Mouse (Mus musculus): ENCODE measurements at regions not wholly inside any gene's neighbourhood (a gene's known extent, or its start where the extent isn't known, plus 50 kb on each side); places are given as distances from the start of the nearest gene placed in this dataset.

DNA sequence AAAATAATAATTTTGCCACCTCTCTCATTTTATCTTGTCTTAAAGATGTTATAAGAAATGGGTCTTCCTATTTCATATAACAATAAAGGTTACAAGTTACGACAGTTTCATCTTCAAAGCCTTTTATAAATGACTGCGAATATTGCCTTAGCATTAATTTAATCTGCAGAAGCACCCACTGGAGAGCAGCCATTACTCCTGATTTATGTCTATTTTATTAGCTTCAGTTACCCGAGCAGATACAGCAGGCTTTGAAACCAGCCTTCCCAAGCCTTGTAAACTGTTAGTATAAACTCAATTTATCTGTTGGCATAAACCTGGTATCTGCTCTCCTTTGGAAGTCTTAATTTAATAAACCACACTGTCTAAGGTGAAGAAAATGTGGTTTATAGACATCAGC, 2851.6 kb upstream of the Gm6569 start:
- H3K9ac ChIP-seq (ENCODE audit: low read length): no peak overlapping the region
- H3K27me3 ChIP-seq (ENCODE audit: control insufficient read depth, insufficient read depth, low read length): no peaks in the 10 kb centered on the region
- H3K36me3 ChIP-seq (ENCODE audit: control insufficient read depth, insufficient read depth, low read length): no peaks in the 10 kb centered on the region
- no peak overlapping the region for H3K27ac ChIP-seq (ENCODE audit: low read depth, low read length)
- WGBS: 53% methylated on average over 3 of the region's 3 CpGs
- H3K9me3 ChIP-seq (ENCODE audit: control insufficient read depth, low read length): no peaks in the 10 kb centered on the region
- H3K4me1 ChIP-seq (ENCODE audit: control insufficient read depth, insufficient read depth, low read length): no peaks in the 10 kb centered on the region
- no peak for DNase-seq (ENCODE audit: low spot score)
- no peak for ATAC-seq (ENCODE audit: insufficient read depth, low FRiP score, low TSS enrichment)
- H3K4me2 ChIP-seq (ENCODE audit: low read depth): no peak overlapping the region
- H3K4me3 ChIP-seq (ENCODE audit: low read depth, low read length): no peak overlapping the region

DNA sequence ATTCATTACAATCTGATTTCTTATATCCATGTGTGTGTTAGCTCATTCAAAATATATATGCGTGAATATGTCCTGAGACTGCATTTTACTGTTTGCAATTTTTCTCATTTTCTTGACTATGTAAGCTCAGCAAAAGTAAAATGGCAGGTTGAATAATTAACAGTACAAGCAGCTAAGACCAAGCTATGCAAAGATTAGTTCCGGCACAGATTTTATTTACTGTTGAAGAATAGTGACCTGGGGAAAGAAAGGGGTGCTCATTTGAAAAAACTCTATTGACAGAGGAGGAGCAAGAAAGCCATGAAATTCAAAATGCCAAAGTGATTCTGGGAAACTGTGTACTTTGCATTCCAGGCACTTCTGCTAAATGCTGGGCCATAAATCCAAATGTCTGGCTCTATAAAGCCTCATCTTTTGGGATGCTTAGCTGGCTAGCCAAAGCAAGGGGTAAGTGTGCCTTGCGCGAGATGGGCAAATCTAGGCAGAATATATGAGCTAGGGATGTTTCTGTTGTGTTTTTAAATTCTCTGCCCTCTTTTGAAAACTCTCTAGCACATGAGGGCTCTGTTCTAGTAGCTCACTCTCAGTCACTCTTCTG, 2846.3 kb upstream of the Gm6569 start:
- Histone ChIP-seq H3K27me3 (ENCODE audit: control insufficient read depth, insufficient read depth, low read length) (no peaks in the 10 kb centered on the region), H3K9me3 (ENCODE audit: control insufficient read depth, low read length) (no peaks in the 10 kb centered on the region), H3K27ac (ENCODE audit: low read depth, low read length) (0 out of 2 replicates have a peak overlapping the region, but pooled peaks have one; percentile 14), H3K4me2 (ENCODE audit: low read depth) (no peak overlapping the region), H3K36me3 (ENCODE audit: control insufficient read depth, insufficient read depth, low read length) (no peaks in the 10 kb centered on the region), H3K9ac (ENCODE audit: low read length) (no peak overlapping the region), H3K4me1 (ENCODE audit: control insufficient read depth, insufficient read depth, low read length) (no peaks in the 10 kb centered on the region), H3K4me3 (ENCODE audit: low read depth, low read length) (no peak overlapping the region)
- WGBS: 50% methylated on average over 4 of the region's 4 CpGs
- ATAC-seq (ENCODE audit: insufficient read depth, low FRiP score, low TSS enrichment) (peak; percentile 83), DNase-seq (ENCODE audit: low spot score) (no peak)

DNA sequence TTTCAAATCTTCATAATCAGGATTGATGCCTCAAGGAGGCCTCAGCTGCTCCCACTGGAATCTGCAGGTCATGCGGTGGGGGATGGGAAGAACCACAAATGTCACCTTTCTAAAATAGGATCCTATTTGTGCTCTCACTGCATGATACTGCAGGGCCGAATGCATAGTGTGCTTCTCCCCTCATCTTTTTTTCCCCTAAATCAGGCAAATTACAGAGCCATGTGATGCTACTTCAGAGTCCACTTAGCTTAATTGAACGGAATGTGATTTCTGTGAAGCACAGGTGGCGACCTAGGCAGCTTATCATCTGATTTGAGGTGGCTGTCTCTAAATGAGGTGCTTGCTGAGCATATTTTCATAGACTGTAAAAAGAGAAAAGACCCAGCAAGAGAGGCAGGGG, 2841.0 kb upstream of the Gm6569 start:
- Histone ChIP-seq H3K27me3 (ENCODE audit: control insufficient read depth, insufficient read depth, low read length) (no peaks in the 10 kb centered on the region), H3K4me3 (ENCODE audit: low read depth, low read length) (no peak overlapping the region), H3K27ac (ENCODE audit: low read depth, low read length) (no peak overlapping the region), H3K9ac (ENCODE audit: low read length) (no peak overlapping the region), H3K36me3 (ENCODE audit: control insufficient read depth, insufficient read depth, low read length) (no peaks in the 10 kb centered on the region), H3K4me2 (ENCODE audit: low read depth) (no peak overlapping the region), H3K9me3 (ENCODE audit: control insufficient read depth, low read length) (no peaks in the 10 kb centered on the region), H3K4me1 (ENCODE audit: control insufficient read depth, insufficient read depth, low read length) (no peaks in the 10 kb centered on the region)
- peak; percentile 18 for DNase-seq (ENCODE audit: low spot score)
- ATAC-seq (ENCODE audit: insufficient read depth, low FRiP score, low TSS enrichment): no peak
- WGBS: 75% methylated on average over 4 of the region's 4 CpGs

GRCm38 (mm10) chr15:71010362-71010761, 2824.0 kb upstream of the Gm6569 start:
- H3K4me2 ChIP-seq (ENCODE audit: low read depth): no peak overlapping the region
- H3K4me1 ChIP-seq (ENCODE audit: control insufficient read depth, insufficient read depth, low read length): no peaks in the 10 kb centered on the region; the same call in 1 of the 2 replicates
- 0 out of 2 replicates have a peak, but pooled peaks have one; percentile 35 for ATAC-seq (ENCODE audit: insufficient read depth, low FRiP score, low TSS enrichment)
- H3K27ac ChIP-seq (ENCODE audit: low read depth, low read length): no peak overlapping the region
- no peak for DNase-seq (ENCODE audit: low spot score)
- H3K9ac ChIP-seq (ENCODE audit: low read length): no peak overlapping the region
- 34% methylated on average over 2 of the region's 2 CpGs for WGBS
- no peak overlapping the region for H3K4me3 ChIP-seq (ENCODE audit: low read depth, low read length)
- no peaks in the 10 kb centered on the region for H3K9me3 ChIP-seq (ENCODE audit: control insufficient read depth, low read length)
- H3K27me3 ChIP-seq (ENCODE audit: control insufficient read depth, insufficient read depth, low read length): no peaks in the 10 kb centered on the region
- H3K36me3 ChIP-seq (ENCODE audit: control insufficient read depth, insufficient read depth, low read length): no peaks in the 10 kb centered on the region

DNA sequence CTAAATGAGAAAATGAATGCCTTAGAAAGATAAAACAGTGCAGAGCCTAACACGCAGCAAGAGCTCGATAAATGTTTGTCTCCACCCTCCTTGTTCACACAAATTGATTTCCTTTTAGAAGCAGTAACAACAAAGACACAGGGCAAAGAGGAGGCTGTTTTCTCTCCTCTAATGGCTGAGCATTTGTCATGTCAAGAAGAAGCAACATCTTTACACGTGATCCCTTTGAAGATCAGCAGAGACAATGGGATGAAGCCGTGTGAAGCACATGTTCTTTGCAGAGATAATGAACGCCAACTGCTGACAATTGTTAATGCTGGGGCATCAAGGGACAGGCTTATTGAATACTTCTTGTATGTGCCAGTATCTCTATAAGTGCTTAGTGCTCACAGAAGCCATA, 2823.6 kb upstream of the Gm6569 start:
- ATAC-seq (ENCODE audit: insufficient read depth, low FRiP score, low TSS enrichment) (peak; percentile 41; the same call in 1 of the 2 replicates), DNase-seq (ENCODE audit: low spot score) (peak; percentile 30)
- Histone ChIP-seq H3K9ac (ENCODE audit: low read length) (no peak overlapping the region), H3K4me1 (ENCODE audit: control insufficient read depth, insufficient read depth, low read length) (no peaks in the 10 kb centered on the region; the same call in 1 of the 2 replicates), H3K27me3 (ENCODE audit: control insufficient read depth, insufficient read depth, low read length) (no peaks in the 10 kb centered on the region), H3K4me2 (ENCODE audit: low read depth) (no peak overlapping the region), H3K36me3 (ENCODE audit: control insufficient read depth, insufficient read depth, low read length) (no peaks in the 10 kb centered on the region), H3K27ac (ENCODE audit: low read depth, low read length) (no peak overlapping the region), H3K9me3 (ENCODE audit: control insufficient read depth, low read length) (no peaks in the 10 kb centered on the region), H3K4me3 (ENCODE audit: low read depth, low read length) (no peak overlapping the region)
- 17% methylated on average over 5 of the region's 5 CpGs for WGBS

DNA sequence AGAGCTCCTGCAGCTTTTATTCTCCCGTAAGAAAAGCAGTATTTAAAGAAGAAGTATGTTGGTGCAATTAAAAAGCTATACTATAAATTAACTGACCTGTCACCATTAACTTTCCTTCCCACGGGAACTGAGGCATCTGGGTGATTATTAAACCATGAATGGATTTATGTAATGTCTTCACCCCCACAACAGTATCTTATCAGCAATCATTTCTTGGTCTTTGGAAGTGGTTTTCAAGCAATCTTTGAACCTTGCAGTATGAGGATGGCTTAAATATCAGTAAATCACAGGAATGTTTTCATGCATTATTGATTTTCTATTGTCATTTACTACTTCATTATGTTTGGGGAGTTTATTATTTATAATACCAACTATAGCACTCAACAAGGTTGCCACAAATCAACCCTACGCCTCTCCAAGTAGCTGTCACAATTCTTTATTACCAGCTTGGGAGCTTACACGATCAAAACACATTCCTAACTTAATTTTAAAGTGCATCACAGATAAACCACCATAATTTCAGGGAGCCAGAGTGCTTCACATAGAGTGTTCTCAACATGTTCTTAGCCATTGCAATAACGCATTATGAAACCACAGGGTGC, 2780.0 kb upstream of the Gm6569 start:
- Histone ChIP-seq H3K4me3 (ENCODE audit: low read depth, low read length) (no peak overlapping the region), H3K27ac (ENCODE audit: low read depth, low read length) (no peak overlapping the region), H3K9ac (ENCODE audit: low read length) (no peak overlapping the region), H3K4me2 (ENCODE audit: low read depth) (no peak overlapping the region), H3K36me3 (ENCODE audit: control insufficient read depth, insufficient read depth, low read length) (no peaks in the 10 kb centered on the region), H3K27me3 (ENCODE audit: control insufficient read depth, insufficient read depth, low read length) (no peaks in the 10 kb centered on the region), H3K4me1 (ENCODE audit: control insufficient read depth, insufficient read depth, low read length) (no peaks in the 10 kb centered on the region), H3K9me3 (ENCODE audit: control insufficient read depth, low read length) (no peaks in the 10 kb centered on the region)
- WGBS: 47% methylated on average over 5 of the region's 5 CpGs
- no peak for DNase-seq (ENCODE audit: low spot score)
- ATAC-seq (ENCODE audit: insufficient read depth, low FRiP score, low TSS enrichment): peak; percentile 20; the same call in 1 of the 2 replicates

- Histone ChIP-seq H3K36me3 (ENCODE audit: control insufficient read depth, insufficient read depth, low read length) (no peaks in the 10 kb centered on the region), H3K27ac (ENCODE audit: low read depth, low read length) (no peak overlapping the region), H3K4me1 (ENCODE audit: control insufficient read depth, insufficient read depth, low read length) (no peaks in the 10 kb centered on the region), H3K27me3 (ENCODE audit: control insufficient read depth, insufficient read depth, low read length) (no peaks in the 10 kb centered on the region), H3K4me3 (ENCODE audit: low read depth, low read length) (no peak overlapping the region), H3K9me3 (ENCODE audit: control insufficient read depth, low read length) (no peaks in the 10 kb centered on the region), H3K9ac (ENCODE audit: low read length) (no peak overlapping the region), H3K4me2 (ENCODE audit: low read depth) (no peak overlapping the region)
- 95% methylated on average over 1 of the region's 1 CpGs for WGBS
- ATAC-seq (ENCODE audit: insufficient read depth, low FRiP score, low TSS enrichment): no peak
- DNase-seq (ENCODE audit: low spot score): no peak
Measured at GRCm38 (mm10) chr15:71086367-71086997, 2747.9 kb upstream of the Gm6569 start.

GRCm38 (mm10) chr15:71099111-71099510, 2735.2 kb upstream of the Gm6569 start:
- H3K4me3 ChIP-seq (ENCODE audit: low read depth, low read length): no peak overlapping the region
- no peak overlapping the region for H3K27ac ChIP-seq (ENCODE audit: low read depth, low read length)
- no peaks in the 10 kb centered on the region for H3K9me3 ChIP-seq (ENCODE audit: control insufficient read depth, low read length)
- ATAC-seq (ENCODE audit: insufficient read depth, low FRiP score, low TSS enrichment) (no peak; the same call in 1 of the 2 replicates), DNase-seq (ENCODE audit: low spot score) (peak; percentile 16)
- H3K9ac ChIP-seq (ENCODE audit: low read length): no peak overlapping the region
- 65% methylated on average over 3 of the region's 3 CpGs for WGBS
- no peaks in the 10 kb centered on the region for H3K27me3 ChIP-seq (ENCODE audit: control insufficient read depth, insufficient read depth, low read length)
- H3K4me1 ChIP-seq (ENCODE audit: control insufficient read depth, insufficient read depth, low read length): no peaks in the 10 kb centered on the region
- no peak overlapping the region for H3K4me2 ChIP-seq (ENCODE audit: low read depth)
- no peaks in the 10 kb centered on the region for H3K36me3 ChIP-seq (ENCODE audit: control insufficient read depth, insufficient read depth, low read length)

- H3K36me3 ChIP-seq (ENCODE audit: control insufficient read depth, insufficient read depth, low read length): no peaks in the 10 kb centered on the region
- no peak overlapping the region for H3K4me2 ChIP-seq (ENCODE audit: low read depth)
- ATAC-seq (ENCODE audit: insufficient read depth, low FRiP score, low TSS enrichment) (no peak), DNase-seq (ENCODE audit: low spot score) (no peak)
- H3K4me3 ChIP-seq (ENCODE audit: low read depth, low read length): no peak overlapping the region
- no peaks in the 10 kb centered on the region for H3K9me3 ChIP-seq (ENCODE audit: control insufficient read depth, low read length)
- no peak overlapping the region for H3K9ac ChIP-seq (ENCODE audit: low read length)
- no peaks in the 10 kb centered on the region for H3K27me3 ChIP-seq (ENCODE audit: control insufficient read depth, insufficient read depth, low read length)
- H3K27ac ChIP-seq (ENCODE audit: low read depth, low read length): no peak overlapping the region
- no peaks in the 10 kb centered on the region for H3K4me1 ChIP-seq (ENCODE audit: control insufficient read depth, insufficient read depth, low read length)
Measured at GRCm38 (mm10) chr15:71129802-71130201, 2704.6 kb upstream of the Gm6569 start.

All from neural tube, embryonic 11.5 days (tissue).